In genomic region chr17:12211890-12212289, GRCm38 (mm10) we compare ENCODE assay signal across 25 mouse cellular contexts.
DNase-seq lines count a peak whose midpoint lies in the region; ATAC-seq lines count a peak whose summit lies in the region.
"Had no signal": no experiment of that assay in that cellular context is flagged by ENCODE, and none has a peak within 500 bp of the region (broad histone marks: within the 10 kb centered on the region; RNA-seq: fewer than 3 reads in every experiment).

No protein-coding gene starts in this region.

- 0 out of 2 replicates have a peak overlapping the region, but pooled peaks have one; percentile 10 for H3K9ac ChIP-seq in liver, embryonic 13.5 days
- H3K9ac ChIP-seq: embryonic facial prominence, embryonic 12.5 days; embryonic facial prominence, embryonic 15.5 days; heart, embryonic 13.5 days; hindbrain, embryonic 14.5 days had no signal

- H3K4me1 ChIP-seq in liver, embryonic 13.5 days (replicated peaks) = peaks cover 65% of the 10 kb centered on the region

- 0 out of 2 replicates have a peak, but pooled peaks have one; percentile 14 for ATAC-seq in frontal cortex, adult (ENCODE audit: low TSS enrichment)
- no peak for ATAC-seq in liver, embryonic 13.5 days (ENCODE audit: low read depth)
- ATAC-seq: hindbrain, postnatal 0 days; inflammation-experienced regulatory T-cells, adult 6 months; Patski had no signal

- H3K27me3 ChIP-seq in liver, embryonic 13.5 days = no peaks in the 10 kb centered on the region
- H3K27me3 ChIP-seq: CH12.LX; embryonic facial prominence, embryonic 12.5 days; embryonic facial prominence, embryonic 15.5 days; heart, embryonic 13.5 days; Patski had no signal

- 91% methylated on average over 11 of the region's 11 CpGs for WGBS in liver, embryonic 13.5 days (ENCODE audit: insufficient replicate concordance)

- H3K36me3 ChIP-seq in liver, embryonic 13.5 days = peaks cover 79% of the 10 kb centered on the region

- peak overlapping the region; percentile 100; the same call in 1 of the 2 replicates for H3K27ac ChIP-seq in liver, embryonic 13.5 days
- H3K27ac ChIP-seq: embryonic facial prominence, embryonic 12.5 days; embryonic facial prominence, embryonic 15.5 days; heart, adult 2 months; heart, embryonic 10.5 days; heart, embryonic 13.5 days; hindbrain, embryonic 14.5 days; hindbrain, postnatal 0 days had no signal

- DNase-seq in frontal cortex, postnatal 14 days (ENCODE audit: low spot score in 2 of 2) = no peak
- no peak for DNase-seq in liver, embryonic 13.5 days
- DNase-seq in liver = no peak
- DNase-seq in right cerebral cortex, adult 2 months (ENCODE audit: low spot score in 2 of 2) = peak; percentile 34 to 50
- no peak for DNase-seq in right cerebral cortex, postnatal 25 days
- DNase-seq: adrenal gland, postnatal 10 days; adrenal gland, postnatal 36 days; B cell, adult 2 months; cerebellum, adult 11 months; cerebellum, adult 9-11 months; gastrocnemius, postnatal 25 days; heart, adult 2 months; heart, postnatal 14 days; heart, postnatal 4 days had no signal

- no peak overlapping the region for H3K4me2 ChIP-seq in liver, embryonic 13.5 days
- H3K4me2 ChIP-seq: embryonic facial prominence, embryonic 12.5 days; embryonic facial prominence, embryonic 15.5 days; heart, embryonic 13.5 days; hindbrain, embryonic 14.5 days had no signal

- no peak overlapping the region for H3K4me3 ChIP-seq in liver, embryonic 13.5 days (replicated peaks)
- H3K4me3 ChIP-seq: embryonic facial prominence, embryonic 12.5 days; embryonic facial prominence, embryonic 15.5 days; heart, adult 2 months; heart, embryonic 10.5 days; heart, embryonic 13.5 days had no signal

- no peaks in the 10 kb centered on the region for H3K9me3 ChIP-seq in liver, embryonic 13.5 days (replicated peaks)
- H3K9me3 ChIP-seq: embryonic facial prominence, embryonic 12.5 days; embryonic facial prominence, embryonic 15.5 days; G1E; heart, embryonic 10.5 days; heart, embryonic 13.5 days had no signal

Comparison
In these comparisons a context has a peak if more than half of its experiments do, and no peak if none do; other contexts are left out.
1. DNase-seq: peak in right cerebral cortex, adult 2 months (2 of 2); none in frontal cortex, postnatal 14 days (0 of 2), liver, embryonic 13.5 days (single experiment), liver (single experiment) and right cerebral cortex, postnatal 25 days (single experiment).